In genomic region chr4:132545851-132546250, GRCm38 (mm10) we compare ENCODE assay signal across 8 mouse cellular contexts. TPM values are rescaled to one million over a fixed set of nuclear protein-coding genes. Genes with fewer than 3 reads are reported as not detected.
DNase-seq lines count a peak whose midpoint lies in the region; ATAC-seq and TF ChIP-seq lines count a peak whose summit lies in the region.

No protein-coding gene starts in this region.

- no peak overlapping the region for H3K4me2 ChIP-seq in kidney, embryonic 15.5 days
- no peak overlapping the region for H3K4me2 ChIP-seq in stomach, postnatal 0 days (replicated peaks; ENCODE audit: low read depth)

- peaks cover 96% of the 10 kb centered on the region for H3K36me3 ChIP-seq in kidney, embryonic 15.5 days
- H3K36me3 ChIP-seq in stomach, postnatal 0 days (ENCODE audit: control insufficient read depth, insufficient read depth, low read length), result peaks cover 19% of the 10 kb centered on the region

- no peak for ATAC-seq in kidney, embryonic 15.5 days (replicated peaks; ENCODE audit: low FRiP score)
- ATAC-seq in megakaryocyte-erythroid progenitor cell, adult 5-6 weeks (replicated peaks; ENCODE audit: low FRiP score, low TSS enrichment, poor library complexity, severe bottlenecking), result peak; percentile 77
- ATAC-seq in stomach, postnatal 0 days (ENCODE audit: low FRiP score, low TSS enrichment), result peak; percentile 70; the same call in 1 of the 2 replicates

- no peak overlapping the region for H3K4me3 ChIP-seq in kidney, embryonic 15.5 days (replicated peaks)
- no peak overlapping the region for H3K4me3 ChIP-seq in stomach, postnatal 0 days (ENCODE audit: low read depth, low read length)

- no peak for TF ChIP-seq EP300 in stomach, postnatal 0 days (optimal IDR thresholded peaks at IDR 0.05)

- no peak overlapping the region for H3K9ac ChIP-seq in kidney, embryonic 15.5 days
- H3K9ac ChIP-seq in stomach, postnatal 0 days (ENCODE audit: low read length), result no peak overlapping the region

- peak; percentile 63 for DNase-seq in kidney, adult 11 months
- peak; percentile 82 for DNase-seq in ZHBTc4 (ENCODE audit: low read depth, low spot score)
- peak; percentile 87 for DNase-seq in embryo, embryonic 10 days (ENCODE audit: low spot score)
- DNase-seq in heart, postnatal 14 days, result peak; percentile 74 to 83
- peak; percentile 68 to 71 for DNase-seq in left cerebral cortex, adult 18-20 months (ENCODE audit: low spot score in 2 of 2)
- peak; percentile 63 for DNase-seq in stomach, postnatal 0 days (ENCODE audit: low spot score)

- no peak overlapping the region for H3K27ac ChIP-seq in kidney, embryonic 15.5 days
- H3K27ac ChIP-seq in stomach, postnatal 0 days (replicated peaks), result no peak overlapping the region

- WGBS in kidney, embryonic 15.5 days, result 20% methylated on average over 8 of the region's 8 CpGs
- WGBS in stomach, postnatal 0 days, result 23% methylated on average over 8 of the region's 8 CpGs

- no peaks in the 10 kb centered on the region for H3K4me1 ChIP-seq in kidney, embryonic 15.5 days
- no peaks in the 10 kb centered on the region for H3K4me1 ChIP-seq in stomach, postnatal 0 days (replicated peaks; ENCODE audit: control insufficient read depth, insufficient read depth)

- H3K27me3 ChIP-seq in kidney, embryonic 15.5 days, result no peaks in the 10 kb centered on the region
- H3K27me3 ChIP-seq in stomach, postnatal 0 days (ENCODE audit: control insufficient read depth, insufficient read depth, low read length), result no peaks in the 10 kb centered on the region

- H3K9me3 ChIP-seq in kidney, embryonic 15.5 days (replicated peaks), result no peaks in the 10 kb centered on the region
- no peaks in the 10 kb centered on the region for H3K9me3 ChIP-seq in stomach, postnatal 0 days (ENCODE audit: control insufficient read depth, low read length)

- intact Hi-C loops in heart, postnatal 14 days (cut with DNase I), result loop anchor here (1.0 kb wide), 2 partner anchors 90 to 130 kb away; no protein-coding TSS in a partner anchor

- TF ChIP-seq CTCF in stomach, postnatal 0 days (IDR thresholded peaks at IDR 0.05; ENCODE audit: low read depth), result peak; percentile 85

RNA-seq across cellular contexts. Expression of gene Dnajc8, which starts 10.5 kb away (rescaled TPM):
- polyA plus RNA-seq in kidney, embryonic 15.5 days (2015; fragmentation: Nextera tagmentation; extraction: Ambion mirVana), result 166 and 167 TPM in 2 replicates
- total RNA-seq in heart, postnatal 14 days (2021), result 10 to 100 TPM; 50.2 to 51.7 TPM
- 10 to 100 TPM; 85.4 to 90.8 TPM for total RNA-seq in left cerebral cortex, adult 18-20 months (2021)
- 160 and 183 TPM in 2 replicates for total RNA-seq in megakaryocyte-erythroid progenitor cell, adult 5-6 weeks (2014; fragmentation: Nextera tagmentation)
- 481 and 593 TPM in 2 replicates for total RNA-seq in megakaryocyte-erythroid progenitor cell, adult 5-6 weeks (2017)
- polyA plus RNA-seq in stomach, postnatal 0 days (2015; fragmentation: Nextera tagmentation; extraction: Ambion mirVana), result 103 and 116 TPM in 2 replicates

RNA-seq across cellular contexts. Expression of gene Atpif1, which starts 12.4 kb away (rescaled TPM):
- polyA plus RNA-seq in kidney, embryonic 15.5 days (2015; fragmentation: Nextera tagmentation; extraction: Ambion mirVana), result 1,106 and 1,152 TPM in 2 replicates
- 100 to 1,000 TPM; 399 to 455 TPM for total RNA-seq in heart, postnatal 14 days (2021)
- total RNA-seq in left cerebral cortex, adult 18-20 months (2021), result 100 to 1,000 TPM; 462 to 494 TPM
- total RNA-seq in megakaryocyte-erythroid progenitor cell, adult 5-6 weeks (2014; fragmentation: Nextera tagmentation), result 1,479 and 1,723 TPM in 2 replicates
- total RNA-seq in megakaryocyte-erythroid progenitor cell, adult 5-6 weeks (2017), result 2,914 and 3,482 TPM in 2 replicates
- 1,179 and 1,213 TPM in 2 replicates for polyA plus RNA-seq in stomach, postnatal 0 days (2015; fragmentation: Nextera tagmentation; extraction: Ambion mirVana)

RNA-seq across cellular contexts. Expression of gene Ptafr, which starts 18.0 kb away (rescaled TPM):
- polyA plus RNA-seq in kidney, embryonic 15.5 days (2015; fragmentation: Nextera tagmentation; extraction: Ambion mirVana), result 0.62 and 1.1 TPM in 2 replicates
- total RNA-seq in heart, postnatal 14 days (2021), result 1 to 10 TPM; 1.1 to 2.0 TPM
- total RNA-seq in left cerebral cortex, adult 18-20 months (2021), result 1 to 10 TPM; 1.4 to 1.7 TPM
- total RNA-seq in megakaryocyte-erythroid progenitor cell, adult 5-6 weeks (2014; fragmentation: Nextera tagmentation), result not detected in 2 replicates
- total RNA-seq in megakaryocyte-erythroid progenitor cell, adult 5-6 weeks (2017), result 0.23 TPM in 1 of 2 replicates, not detected in the other
- 0.88 and 0.90 TPM in 2 replicates for polyA plus RNA-seq in stomach, postnatal 0 days (2015; fragmentation: Nextera tagmentation; extraction: Ambion mirVana)

RNA-seq across cellular contexts. Expression of gene Sesn2, which starts 35.5 kb away (rescaled TPM):
- polyA plus RNA-seq in kidney, embryonic 15.5 days (2015; fragmentation: Nextera tagmentation; extraction: Ambion mirVana), result 19.4 and 20.3 TPM in 2 replicates
- 1 to 10 TPM; 3.8 to 3.9 TPM for total RNA-seq in heart, postnatal 14 days (2021)
- 10 to 100 TPM; 10.6 to 11.4 TPM for total RNA-seq in left cerebral cortex, adult 18-20 months (2021)
- 7.3 and 9.3 TPM in 2 replicates for total RNA-seq in megakaryocyte-erythroid progenitor cell, adult 5-6 weeks (2014; fragmentation: Nextera tagmentation)
- total RNA-seq in megakaryocyte-erythroid progenitor cell, adult 5-6 weeks (2017), result 2.6 and 3.8 TPM in 2 replicates
- 7.6 and 8.2 TPM in 2 replicates for polyA plus RNA-seq in stomach, postnatal 0 days (2015; fragmentation: Nextera tagmentation; extraction: Ambion mirVana)
